Mouse (Mus musculus): ENCODE data around the gene Setd1a. TPM values are rescaled to one million over a fixed set of nuclear protein-coding genes. Genes with fewer than 3 reads are reported as not detected.

Setd1a gene
- total and polyA plus RNA-seq, 3 experiments: 9.2 to 55.9 TPM; not detected in 1

- peaks cover 2% of the 10 kb centered on the region; the same call in 1 of the 2 replicates for H3K79me2 ChIP-seq (ENCODE audit: control insufficient read depth, insufficient read depth, low read length, poor library complexity)
- peak overlapping the region; percentile 70 to 72 for H3K4me3 ChIP-seq (ENCODE audit: control insufficient read depth in 1 of 2, insufficient read depth in 1 of 2, low read depth in 2 of 2, low read length in 2 of 2)
- peak overlapping the region; percentile 72 for H3K27ac ChIP-seq (ENCODE audit: control insufficient read depth, low read depth, low read length)
- H3K9me3 ChIP-seq (replicated peaks; ENCODE audit: insufficient read depth, low read length): no peaks in the 10 kb centered on the region
- DNase-seq (ENCODE audit: low read depth, low spot score): peak; percentile 93
- H3K36me3 ChIP-seq (ENCODE audit: control insufficient read depth in 1 of 2, insufficient read depth in 2 of 2, low read length in 2 of 2): peaks cover 0 to 6% of the 10 kb centered on the region in 2 experiments; a peak in 2 of 4 replicates
- peaks cover 0 to 8% of the 10 kb centered on the region in 2 experiments; a peak in 1 of 4 replicates for H3K4me1 ChIP-seq (ENCODE audit: control insufficient read depth in 1 of 2, insufficient read depth in 2 of 2, low read length in 2 of 2)
- TF ChIP-seq NRF1 (IDR thresholded peaks at IDR 0.05; ENCODE audit: insufficient read depth, low read depth, low read length, poor library complexity, severe bottlenecking): peak; percentile 30; the same call in 1 of the 2 replicates
- no peak for TF ChIP-seq TCF12 (IDR thresholded peaks at IDR 0.05; ENCODE audit: low read depth, low read length)
- no peak for TF ChIP-seq RCOR1 (IDR thresholded peaks at IDR 0.05; ENCODE audit: low read depth, low read length)
- TF ChIP-seq USF2 (IDR thresholded peaks at IDR 0.05; ENCODE audit: borderline replicate concordance in 1 of 2, insufficient read depth in 1 of 2, low read depth in 1 of 2, low read length in 2 of 2): no peak
- no peak; the same call in 1 of the 2 replicates for TF ChIP-seq CHD1 (IDR thresholded peaks at IDR 0.05; ENCODE audit: low read depth, low read length)
- peak; percentile 89 for TF ChIP-seq HCFC1 (IDR thresholded peaks at IDR 0.05; ENCODE audit: low read depth, low read length)
- TF ChIP-seq UBTF (IDR thresholded peaks at IDR 0.05; ENCODE audit: borderline replicate concordance, insufficient read depth, low read depth, low read length): no peak
- no peak for TF ChIP-seq GABPA (IDR thresholded peaks at IDR 0.05; ENCODE audit: low read depth, low read length)
- TF ChIP-seq ZKSCAN1 (IDR thresholded peaks at IDR 0.05; ENCODE audit: low read depth, low read length): no peak
- TF ChIP-seq NELFE (IDR thresholded peaks at IDR 0.05; ENCODE audit: low read depth, low read length): peak; percentile 31
- no peak for TF ChIP-seq MYC (IDR thresholded peaks at IDR 0.05; ENCODE audit: low read depth, low read length)
- TF ChIP-seq E2F4 (IDR thresholded peaks at IDR 0.05; ENCODE audit: borderline replicate concordance, low read depth, low read length): 0 out of 2 replicates have a peak, but pooled peaks have one; percentile 39
- no peak for TF ChIP-seq SMC3 (IDR thresholded peaks at IDR 0.05; ENCODE audit: low read depth, low read length)
- TF ChIP-seq ELF1 (IDR thresholded peaks at IDR 0.05; ENCODE audit: low read depth, low read length): peak; percentile 64; the same call in 1 of the 2 replicates
- no peak; the same call in 1 of the 2 replicates for TF ChIP-seq MXI1 (IDR thresholded peaks at IDR 0.05; ENCODE audit: low read depth, low read length)
- TF ChIP-seq POLR2A (IDR thresholded peaks at IDR 0.05; ENCODE audit: control insufficient read depth in 1 of 2, insufficient read depth in 1 of 2, low read depth in 1 of 2, low read length in 2 of 2, poor library complexity in 1 of 2): peak in 1 of 2 experiments; percentile 40; a peak in 1 of 4 replicates
- peak; percentile 36 for TF ChIP-seq SIN3A (IDR thresholded peaks at IDR 0.05; ENCODE audit: low read length)
- 0 out of 2 replicates have a peak, but pooled peaks have one; percentile 20 for TF ChIP-seq ZMIZ1 (IDR thresholded peaks at IDR 0.05; ENCODE audit: low read depth, low read length)
- peak; percentile 46; the same call in 1 of the 2 replicates for TF ChIP-seq CHD2 (IDR thresholded peaks at IDR 0.05; ENCODE audit: low read length)
- TF ChIP-seq KAT2A (conservative IDR thresholded peaks at IDR 0.05; ENCODE audit: low read depth, low read length): peak; percentile 72
- peak; percentile 90 for TF ChIP-seq MAZ (IDR thresholded peaks at IDR 0.05; ENCODE audit: low read depth, low read length)
- TF ChIP-seq TAL1 (IDR thresholded peaks at IDR 0.05; ENCODE audit: low read length): no peak
- 0 out of 2 replicates have a peak, but pooled peaks have one; percentile 16 for TF ChIP-seq USF1 (IDR thresholded peaks at IDR 0.05; ENCODE audit: low read depth, low read length)
- TF ChIP-seq ZC3H11A (IDR thresholded peaks at IDR 0.05; ENCODE audit: low read depth, low read length): 0 out of 2 replicates have a peak, but pooled peaks have one; percentile 6
- peak; percentile 53; the same call in 1 of the 2 replicates for TF ChIP-seq POLR2AphosphoS2 (IDR thresholded peaks at IDR 0.05; ENCODE audit: low read length)
- TF ChIP-seq GATA1 (IDR thresholded peaks at IDR 0.05; ENCODE audit: low read depth, low read length): 0 out of 2 replicates have a peak, but pooled peaks have one; percentile 1
- TF ChIP-seq MAX (IDR thresholded peaks at IDR 0.05; ENCODE audit: low read length): no peak; the same call in 1 of the 2 replicates
- no peak for TF ChIP-seq MYB (IDR thresholded peaks at IDR 0.05; ENCODE audit: low read depth, low read length)
- H3K27me3 ChIP-seq (ENCODE audit: control insufficient read depth in 1 of 2, insufficient read depth in 2 of 2, low read length in 2 of 2): no peaks in the 10 kb centered on the region
- H3K9ac ChIP-seq (ENCODE audit: control insufficient read depth, low read depth, low read length, poor library complexity, severe bottlenecking): peak overlapping the region; percentile 72
These were observed 30.6 kb upstream of the Setd1a start for GRCm38 (mm10) chr7:127745652-127746493.
